Mouse (Mus musculus) myocyte (in vitro differentiated cells): ENCODE results near the gene Cd2ap.

Experiments used
- E2F4 ChIP-seq: IDR thresholded peaks from one replicate; pipeline ENCODE4 v1.6.1; 2011; ENCODE audit warnings: mild to moderate bottlenecking, control low read depth, moderate library complexity; ENCODE audit not compliant: insufficient read depth
- MAX ChIP-seq: IDR thresholded peaks from one replicate; pipeline ENCODE4 v1.6.1; 2011; ENCODE audit warnings: low read depth, mild to moderate bottlenecking, control low read depth
- MYOD1 ChIP-seq, 3 experiments: IDR thresholded peaks; one replicate each; pipeline ENCODE4 v1.6.1; 2011; ENCODE audit warnings: control low read depth in 2 of 3, low read depth in 2 of 3, mild to moderate bottlenecking in 2 of 3, moderate library complexity in 1 of 3; ENCODE audit not compliant: insufficient read length in 2 of 3, control insufficient read depth in 1 of 3
- MYOG ChIP-seq, 3 experiments: IDR thresholded peaks; one replicate each; pipeline ENCODE4 v1.6.1; 2011; ENCODE audit warnings: control low read depth in 2 of 3, low read depth in 2 of 3, mild to moderate bottlenecking in 2 of 3; ENCODE audit not compliant: insufficient read length in 2 of 3, control insufficient read depth in 1 of 3, insufficient read depth in 1 of 3
- POLR2A ChIP-seq: IDR thresholded peaks from one replicate; pipeline ENCODE4 v1.6.1; 2011; ENCODE audit warnings: low read depth, mild to moderate bottlenecking, control low read depth, moderate library complexity; ENCODE audit not compliant: insufficient read length
- POLR2AphosphoS2 ChIP-seq: IDR thresholded peaks from one replicate; pipeline ENCODE4 v1.6.1; 2011; ENCODE audit warnings: low read depth, control low read depth; ENCODE audit not compliant: insufficient read length
- REST ChIP-seq: IDR thresholded peaks from one replicate; pipeline ENCODE4 v1.6.1; 2011; ENCODE audit warnings: mild to moderate bottlenecking, control low read depth, moderate library complexity; ENCODE audit not compliant: insufficient read depth, insufficient read length
- SRF ChIP-seq: IDR thresholded peaks from one replicate; pipeline ENCODE4 v1.6.1; 2011; ENCODE audit warnings: low read depth; ENCODE audit not compliant: control insufficient read depth, insufficient read length
- TCF12 ChIP-seq: IDR thresholded peaks from one replicate; pipeline ENCODE4 v1.6.1; 2011; ENCODE audit warnings: mild to moderate bottlenecking, control low read depth; ENCODE audit not compliant: poor library complexity, insufficient read depth, severe bottlenecking
- TCF3 ChIP-seq: IDR thresholded peaks from one replicate; pipeline ENCODE4 v1.6.1; 2011; ENCODE audit warnings: low read depth, control low read depth; ENCODE audit not compliant: insufficient read length
- USF1 ChIP-seq: IDR thresholded peaks from one replicate; pipeline ENCODE4 v1.6.1; 2011; ENCODE audit warnings: low read depth, mild to moderate bottlenecking, control low read depth, moderate library complexity

- no peak for TF ChIP-seq POLR2A
- TF ChIP-seq USF1: no peak
- TF ChIP-seq TCF12: no peak
- TF ChIP-seq MYOD1 (IDR thresholded peaks at IDR 0.05; ENCODE audit: control insufficient read depth in 1 of 3, insufficient read length in 2 of 3, low read depth in 2 of 3): no peak
- TF ChIP-seq POLR2AphosphoS2: no peak
- no peak for TF ChIP-seq E2F4
- TF ChIP-seq TCF3: no peak
- no peak for TF ChIP-seq MAX
- TF ChIP-seq SRF: no peak
- TF ChIP-seq REST: no peak
- no peak for TF ChIP-seq MYOG (IDR thresholded peaks at IDR 0.05; ENCODE audit: control insufficient read depth in 1 of 3, insufficient read depth in 1 of 3, insufficient read length in 2 of 3, low read depth in 2 of 3)
Measured at GRCm38 (mm10) chr17:42870465-42870864, 6.0 kb downstream of the Cd2ap start.
